Mouse (Mus musculus): ENCODE measurements at regions not wholly inside any gene's neighbourhood (a gene's known extent, or its start where the extent isn't known, plus 50 kb on each side); places are given as distances from the start of the nearest gene placed in this dataset.

GRCm38 (mm10) chr10:124320191-124321110 lies 1056.7 kb downstream of the Fam19a2 start:
- peak in 1 of 2 experiments; percentile 2 for DNase-seq (ENCODE audit: low spot score in 2 of 2)

DNA sequence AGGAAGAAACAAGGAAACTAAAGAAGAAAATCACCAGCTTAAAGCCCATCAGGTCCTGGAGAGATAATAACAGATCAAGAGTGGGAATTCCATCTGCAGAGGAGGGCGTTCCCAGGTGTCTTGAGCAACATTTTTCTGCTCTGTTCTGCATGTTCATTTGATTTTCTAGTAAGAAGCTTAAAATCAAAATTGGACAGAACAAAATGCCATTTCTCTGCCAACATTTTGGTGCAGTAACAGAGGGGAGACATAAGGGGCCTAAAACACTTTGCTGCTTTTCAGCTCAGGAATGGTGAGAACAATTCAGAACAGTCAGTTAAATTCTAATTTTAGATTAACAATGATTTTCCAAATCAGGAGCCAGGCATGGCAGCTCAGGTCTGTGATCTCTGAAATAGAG lies 1056.8 kb downstream of the Slc16a7 start:
- no peak for DNase-seq (ENCODE audit: low spot score in 2 of 2)

- DNase-seq (ENCODE audit: low spot score in 2 of 2) = no peak
These were observed 1050.3 kb downstream of the Slc16a7 start for GRCm38 (mm10) chr10:124338923-124339322.

DNA sequence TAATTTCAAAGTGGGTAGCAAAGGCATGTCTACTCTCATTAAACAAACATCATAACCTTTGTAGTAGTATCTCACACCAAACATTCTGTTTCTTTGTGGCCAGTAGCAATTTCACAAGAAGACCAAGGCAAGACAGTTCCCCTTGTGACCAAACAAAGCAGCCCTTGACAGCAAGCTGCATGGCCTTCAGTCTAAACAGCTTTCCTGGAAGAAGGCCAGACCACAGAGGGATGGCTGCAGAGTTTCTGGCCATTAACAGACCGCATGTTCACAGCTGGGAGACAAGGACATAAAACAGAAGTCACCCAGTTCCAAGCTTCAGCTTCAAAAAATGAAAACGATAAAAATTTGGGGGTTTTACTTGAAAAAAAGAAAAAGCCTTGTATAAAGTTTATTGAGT lies 1040.0 kb downstream of the Slc16a7 start:
- DNase-seq (ENCODE audit: low spot score in 2 of 2) = no peak

DNA sequence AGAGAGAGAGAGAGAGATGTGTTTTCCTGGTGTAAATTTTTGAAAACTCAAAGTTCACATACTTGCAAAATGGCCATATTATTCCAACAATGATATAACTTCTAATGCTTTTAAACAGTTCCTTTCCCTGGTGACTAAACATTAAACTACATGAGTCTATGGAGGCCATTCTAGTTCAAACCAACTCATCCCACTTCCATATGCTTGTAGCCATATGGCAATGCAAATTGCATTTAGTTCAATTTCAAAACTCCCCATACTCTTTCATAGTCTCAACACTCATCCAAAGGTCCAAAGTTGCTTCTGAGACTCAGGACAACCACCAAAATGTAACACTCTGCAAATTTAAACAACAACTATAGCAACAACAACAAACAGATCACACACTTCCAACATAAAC lies 1026.5 kb downstream of the Slc16a7 start:
- DNase-seq (ENCODE audit: low spot score in 2 of 2) = peak in 1 of 2 experiments; percentile 3

DNA sequence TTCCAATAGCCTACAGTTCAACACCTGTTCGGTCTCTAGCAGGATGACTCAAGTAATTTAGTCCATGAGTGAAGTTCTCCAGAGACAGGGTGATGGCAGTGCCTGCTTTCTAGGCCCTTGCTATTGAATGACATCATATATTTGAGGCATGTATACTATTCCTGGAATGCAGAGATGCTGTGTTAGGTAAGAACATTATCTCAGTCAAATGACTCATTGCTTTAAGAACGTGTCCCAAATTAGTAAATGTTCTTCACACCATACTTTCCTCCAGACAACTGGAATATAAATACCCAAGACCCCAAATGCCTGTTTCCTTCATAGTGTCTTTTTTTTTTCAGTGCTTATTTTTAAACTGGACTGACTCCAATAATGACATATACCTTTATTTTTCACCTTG lies 1018.3 kb downstream of the Slc16a7 start:
- peak; percentile 10 to 11 for DNase-seq (ENCODE audit: low spot score in 2 of 2)

DNA sequence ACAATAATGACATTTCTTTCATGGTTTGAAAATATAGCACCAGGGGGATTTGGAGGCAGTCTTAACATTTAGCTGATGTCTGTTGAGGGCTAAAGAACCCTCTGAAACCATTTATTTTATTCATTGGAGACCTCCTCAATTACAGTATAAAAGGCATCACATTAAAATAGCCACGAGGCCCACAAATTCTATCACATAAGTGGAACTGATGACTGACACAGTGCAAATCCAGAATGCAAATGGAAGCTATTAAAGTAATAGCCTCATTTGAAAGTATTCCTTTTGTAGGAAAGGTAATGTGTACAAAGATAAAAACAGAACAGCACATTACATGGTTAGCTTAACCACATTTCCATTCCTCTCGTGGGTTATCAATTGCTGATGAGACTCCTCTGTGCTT lies 986.6 kb downstream of the Slc16a7 start:
- no peak for DNase-seq (ENCODE audit: low spot score in 2 of 2)

GRCm38 (mm10) chr10:124409633-124410032 lies 979.6 kb downstream of the Slc16a7 start:
- no peak for DNase-seq (ENCODE audit: low spot score in 2 of 2)

DNA sequence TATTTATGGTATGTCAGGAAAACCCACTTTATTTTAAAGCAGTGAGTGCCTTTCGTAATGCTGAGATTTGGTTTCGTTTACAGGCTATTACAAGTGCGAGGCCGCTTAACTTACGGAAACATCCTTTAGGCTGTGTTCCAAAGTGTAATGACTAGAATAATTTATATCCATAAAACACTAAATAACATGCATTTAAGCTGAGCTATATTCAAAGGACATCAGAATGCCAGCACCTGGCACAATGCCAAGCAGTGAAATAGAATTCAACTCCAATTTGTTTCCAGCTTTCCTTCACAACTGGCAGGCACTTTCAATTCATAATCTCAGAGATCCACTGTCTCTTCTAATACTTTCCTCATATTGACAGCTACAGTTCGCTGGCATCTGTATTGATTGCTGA lies 972.7 kb downstream of the Slc16a7 start:
- no peak for DNase-seq (ENCODE audit: low spot score in 2 of 2)

GRCm38 (mm10) chr10:124423418-124423817 lies 965.8 kb downstream of the Slc16a7 start:
- no peak for DNase-seq (ENCODE audit: low spot score in 2 of 2)
